Mouse (Mus musculus) midbrain, postnatal 0 days (tissue): ENCODE measurements around the gene Mast4. TPM values are rescaled to one million over a fixed set of nuclear protein-coding genes. Genes with fewer than 3 reads are reported as not detected.

Source experiments
- ATAC-seq: fragments of 200-750 bp; cut with Nextera tagmentation; 2 replicates; pipeline ENCODE4 v1.8.0; 2017; ENCODE audit warnings: moderate number of reproducible peaks, mild to moderate bottlenecking, moderate TSS enrichment, moderate library complexity; ENCODE audit not compliant: low FRiP score
- DNase-seq: peaks from one replicate; pipeline ENCODE4 v3.0.0-alpha.2; 2015; ENCODE audit warnings: low spot score
- H3K27ac ChIP-seq: fragments of 300-500 bp; sonication (generic); 2 replicates; pipeline ENCODE4 v1.5.1; 2014; ENCODE audit warnings: low read depth, mild to moderate bottlenecking, low read length, mixed read lengths
- H3K27me3 ChIP-seq: fragments of 300-500 bp; sonication (generic); 2 replicates; pipeline ENCODE4 v1.6.1; 2014; ENCODE audit warnings: low read length, control low read depth, mixed read lengths; ENCODE audit not compliant: insufficient read depth
- H3K36me3 ChIP-seq: fragments of 300-500 bp; sonication (generic); 2 replicates; pipeline ENCODE4 v1.6.1; 2014; ENCODE audit warnings: low read length, control low read depth, mixed read lengths; ENCODE audit not compliant: insufficient read depth
- H3K4me1 ChIP-seq: fragments of 300-500 bp; sonication (generic); 2 replicates; pipeline ENCODE4 v1.6.1; 2014; ENCODE audit warnings: mild to moderate bottlenecking, control low read depth, antibody characterized with exemption, low read length, mixed read lengths; ENCODE audit not compliant: insufficient read depth
- H3K4me2 ChIP-seq: fragments of 300-500 bp; sonication (generic); 2 replicates; pipeline ENCODE4 v1.6.1; 2014; ENCODE audit warnings: low read depth, mild to moderate bottlenecking, low read length, mixed read lengths; ENCODE audit not compliant: poor library complexity, severe bottlenecking
- H3K4me3 ChIP-seq: fragments of 300-500 bp; sonication (generic); 2 replicates; pipeline ENCODE4 v1.5.1; 2014; ENCODE audit warnings: low read depth, mild to moderate bottlenecking, low read length, moderate library complexity
- H3K9ac ChIP-seq: fragments of 300-500 bp; sonication (generic); replicated peaks from 2 replicates; pipeline ENCODE4 v1.6.1; 2014; ENCODE audit warnings: mild to moderate bottlenecking, low read length, moderate library complexity, mixed read lengths; ENCODE audit not compliant: poor library complexity, severe bottlenecking
- H3K9me3 ChIP-seq: fragments of 300-500 bp; sonication (generic); 2 replicates; pipeline ENCODE4 v1.6.1; 2016; ENCODE audit warnings: low read length, control low read depth
- CTCF ChIP-seq: IDR thresholded peaks from 2 replicates; pipeline ENCODE4 v1.5.1; 2016; ENCODE audit warnings: antibody characterized with exemption, mild to moderate bottlenecking
- WGBS: fragments of 180-500 bp; shearing (Covaris S2); extraction: QIAGEN DNeasy Blood & Tissue Kit; methylation state at CpG from one replicate; pipeline ENCODE4 v1.1.7; 2014; 5-methylcytosine and 5-hydroxymethylcytosine counted together
- polyA plus RNA-seq: library from polyadenylated mRNA; unstranded; fragments of >200 nt; fragmentation: Nextera tagmentation; extraction: Ambion mirVana; gene quantifications from 2 replicates; pipeline ENCODE4 v1.2.1, GENCODE M21; 2015
- total RNA-seq: library from RNA; depleted of rRNA; stranded (reverse); fragments of >200 nt; gene quantifications from 2 replicates; pipeline ENCODE4 v1.2.3, GENCODE M21; 2014

Gene Mast4
- total and polyA plus RNA-seq, 2 experiments from 2014 or later: 28.7 to 39.8 TPM

DNA sequence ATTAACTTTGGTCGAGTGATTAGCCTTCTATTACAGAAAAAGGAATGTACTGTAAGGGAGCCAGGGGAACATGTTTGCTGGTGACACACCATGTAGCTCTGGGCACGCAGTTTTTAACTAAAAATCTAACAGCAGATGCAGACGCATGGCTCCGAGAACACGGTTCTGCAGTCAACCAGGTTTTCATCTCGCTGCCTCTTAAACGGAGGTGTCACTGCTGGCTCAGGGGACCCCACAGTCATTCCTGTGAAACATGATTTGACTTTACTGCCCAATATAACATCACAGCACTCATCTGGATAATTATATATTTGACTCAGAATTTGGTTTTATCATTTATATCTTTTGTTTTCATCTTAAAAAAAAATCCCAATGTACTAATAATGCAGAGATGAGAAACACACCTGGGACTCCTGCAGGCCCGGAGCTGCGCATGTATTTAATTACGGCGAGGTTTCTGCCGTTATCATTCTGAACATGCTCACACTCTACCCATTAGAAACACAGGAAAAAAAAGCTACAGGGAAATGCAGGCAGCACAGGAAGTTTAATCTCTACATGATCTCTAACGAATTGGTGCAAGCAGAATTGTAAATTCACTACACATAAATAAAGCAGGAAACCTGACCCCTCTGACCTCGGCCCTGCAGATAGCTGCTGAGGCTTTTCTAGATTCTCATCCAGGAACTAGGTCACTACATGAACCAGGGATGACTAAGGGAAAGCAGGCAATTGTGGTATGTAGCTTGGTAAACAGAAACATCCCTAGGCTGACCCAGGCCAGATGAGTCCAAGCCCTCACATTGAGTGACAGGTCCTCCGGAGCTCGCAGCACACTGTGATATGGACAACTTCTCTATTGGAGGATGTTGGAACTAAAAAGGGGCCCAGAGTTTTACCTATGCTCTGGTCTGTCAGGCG lies 108.1 kb downstream of the Mast4 start:
- Histone ChIP-seq H3K9me3 (no peaks in the 10 kb centered on the region), H3K9ac (no peak overlapping the region), H3K36me3 (no peaks in the 10 kb centered on the region), H3K4me2 (0 out of 2 replicates have a peak overlapping the region, but pooled peaks have one; percentile 15), H3K4me3 (no peak overlapping the region), H3K27me3 (no peaks in the 10 kb centered on the region), H3K27ac (peak overlapping the region; percentile 18; the same call in 1 of the 2 replicates), H3K4me1 (no peaks in the 10 kb centered on the region; the same call in 1 of the 2 replicates)
- no peak for TF ChIP-seq CTCF
- 0 out of 2 replicates have a peak, but pooled peaks have one; percentile 44 for ATAC-seq
- no peak for DNase-seq
- 38% methylated on average over 17 of the region's 17 CpGs for WGBS

- no peak for TF ChIP-seq CTCF
- H3K9ac ChIP-seq: no peak overlapping the region
- no peaks in the 10 kb centered on the region for H3K36me3 ChIP-seq
- no peaks in the 10 kb centered on the region; the same call in 1 of the 2 replicates for H3K4me1 ChIP-seq
- H3K4me3 ChIP-seq: no peak overlapping the region
- no peaks in the 10 kb centered on the region for H3K27me3 ChIP-seq
- 31% methylated on average over 11 of the region's 11 CpGs for WGBS
- DNase-seq (no peak), ATAC-seq (no peak)
- H3K4me2 ChIP-seq: no peak overlapping the region
- H3K9me3 ChIP-seq: no peaks in the 10 kb centered on the region
- H3K27ac ChIP-seq: peak overlapping the region; percentile 18; the same call in 1 of the 2 replicates
Observed at GRCm38 (mm10) chr13:103225217-103225894, 108.9 kb downstream of the Mast4 start.

DNA sequence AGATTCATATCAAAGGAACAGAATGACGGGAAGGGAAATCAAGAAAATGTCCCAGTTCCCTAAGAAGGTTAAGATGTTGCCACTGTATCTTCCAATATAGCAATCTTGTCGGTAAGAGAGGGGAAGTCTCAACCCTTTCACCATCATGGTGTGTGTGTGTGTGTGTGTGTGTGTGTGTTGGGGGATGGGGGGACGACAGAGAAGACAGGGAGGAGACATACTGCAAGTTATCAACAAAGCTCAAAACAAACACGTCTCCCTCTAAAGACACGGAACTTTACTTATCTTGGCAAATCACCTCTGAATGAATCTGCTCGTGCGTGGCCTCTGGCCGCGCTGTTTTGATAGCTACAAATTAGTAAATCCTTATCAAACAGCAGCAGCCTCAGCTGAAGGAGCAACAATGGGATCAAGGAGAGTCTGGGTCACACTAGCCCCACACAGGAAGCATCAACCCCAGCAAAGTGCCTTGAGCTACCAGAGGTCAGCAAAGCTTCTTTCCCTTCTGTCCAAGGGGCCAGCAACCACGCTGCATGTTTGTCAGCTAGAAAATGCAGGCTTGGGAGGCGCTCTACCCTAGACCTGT lies 113.7 kb downstream of the Mast4 start:
- no peak overlapping the region for H3K27ac ChIP-seq
- H3K27me3 ChIP-seq: no peaks in the 10 kb centered on the region
- TF ChIP-seq CTCF: no peak
- no peaks in the 10 kb centered on the region; the same call in 1 of the 2 replicates for H3K4me1 ChIP-seq
- no peak overlapping the region for H3K4me2 ChIP-seq
- H3K9ac ChIP-seq: no peak overlapping the region
- no peak for DNase-seq
- no peak overlapping the region for H3K4me3 ChIP-seq
- WGBS: 23% methylated on average over 11 of the region's 11 CpGs
- no peaks in the 10 kb centered on the region for H3K36me3 ChIP-seq
- no peak for ATAC-seq
- no peaks in the 10 kb centered on the region for H3K9me3 ChIP-seq

GRCm38 (mm10) chr13:103219999-103220398 lies 114.3 kb downstream of the Mast4 start:
- ATAC-seq: no peak
- H3K4me1 ChIP-seq: no peaks in the 10 kb centered on the region
- no peak overlapping the region for H3K9ac ChIP-seq
- no peaks in the 10 kb centered on the region for H3K9me3 ChIP-seq
- H3K27me3 ChIP-seq: no peaks in the 10 kb centered on the region
- no peak overlapping the region for H3K4me3 ChIP-seq
- no peak for TF ChIP-seq CTCF
- DNase-seq: no peak
- H3K36me3 ChIP-seq: no peaks in the 10 kb centered on the region
- WGBS: 49% methylated on average over 2 of the region's 2 CpGs
- no peak overlapping the region for H3K4me2 ChIP-seq
- H3K27ac ChIP-seq: no peak overlapping the region

DNA sequence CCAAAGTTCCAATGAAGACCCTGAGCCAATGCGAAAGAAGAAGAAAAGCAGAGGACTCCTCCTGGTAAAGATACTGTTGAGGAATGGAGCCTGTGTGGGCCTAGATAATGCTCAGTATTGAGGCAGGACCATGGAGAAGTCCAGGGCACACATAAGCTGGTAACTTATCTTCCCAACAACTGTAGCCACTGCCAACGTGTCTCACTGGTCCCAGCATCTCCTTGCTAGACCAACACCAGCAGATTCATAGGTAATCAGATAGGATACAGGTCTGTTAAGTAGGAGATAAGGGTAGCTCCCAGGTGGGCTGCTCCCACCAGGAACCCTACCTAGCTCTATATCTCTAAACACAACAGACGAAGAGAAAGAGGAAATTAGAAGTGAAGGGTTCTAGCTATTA lies 116.8 kb downstream of the Mast4 start:
- no peaks in the 10 kb centered on the region for H3K9me3 ChIP-seq
- H3K4me1 ChIP-seq: no peaks in the 10 kb centered on the region
- TF ChIP-seq CTCF: no peak
- ATAC-seq (no peak), DNase-seq (no peak)
- no peaks in the 10 kb centered on the region for H3K27me3 ChIP-seq
- no peak overlapping the region for H3K4me3 ChIP-seq
- WGBS: 88% methylated on average over 3 of the region's 3 CpGs
- H3K4me2 ChIP-seq: no peak overlapping the region
- no peaks in the 10 kb centered on the region for H3K36me3 ChIP-seq
- H3K9ac ChIP-seq: no peak overlapping the region
- H3K27ac ChIP-seq: no peak overlapping the region
